Mouse (Mus musculus) kidney, adult 2 months (tissue): Measurements from ENCODE around the gene Ghrl.

Source experiments
- CTCF ChIP-seq: fragments of 200-500 bp; conservative IDR thresholded peaks from 2 replicates; pipeline ENCODE4 v1.5.1; 2011; ENCODE audit warnings: low read depth, mild to moderate bottlenecking, control low read depth, low read length, moderate library complexity, mixed read lengths; ENCODE audit not compliant: insufficient read depth, insufficient read length
- POLR2A ChIP-seq: fragments of 200-500 bp; IDR thresholded peaks from one replicate; pipeline ENCODE4 v1.6.1; 2011; ENCODE audit warnings: low read depth, low read length, control low read depth

DNA sequence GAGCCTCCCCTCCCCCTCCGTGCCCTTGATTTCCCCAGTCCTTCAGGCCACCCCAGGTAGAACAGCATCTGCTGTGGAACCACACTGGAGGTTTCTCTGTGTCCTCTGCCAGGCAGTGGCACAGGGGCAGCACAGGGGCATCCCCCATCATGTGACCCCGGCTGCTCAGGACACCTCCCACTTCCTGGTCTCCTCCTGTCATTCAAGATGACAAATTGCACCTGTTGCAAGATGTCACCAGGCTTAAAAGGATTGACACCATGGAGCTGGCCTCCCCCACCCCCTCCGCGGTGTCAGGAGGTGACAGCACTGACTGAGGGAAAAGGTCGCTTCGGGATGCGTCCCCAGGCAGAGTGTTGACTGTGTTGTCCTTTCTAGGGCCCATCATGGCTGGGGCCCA is 49.9 kb downstream of the Ghrl start:
- TF ChIP-seq CTCF, result no peak
- no peak for TF ChIP-seq POLR2A
